Mouse (Mus musculus) midbrain, embryonic 16.5 days (tissue): ENCODE results near the gene Dusp14. TPM values are rescaled to one million over a fixed set of nuclear protein-coding genes. Genes with fewer than 3 reads are reported as not detected.

Experiments
- ATAC-seq: fragments of 200-750 bp; cut with Nextera tagmentation; 2 replicates; pipeline ENCODE4 v1.8.0; 2017; ENCODE audit warnings: moderate TSS enrichment
- H3K27ac ChIP-seq: fragments of 300-500 bp; sonication (generic); 2 replicates; pipeline ENCODE4 v1.5.1; 2014; ENCODE audit warnings: mild to moderate bottlenecking, low read length, mixed read lengths
- H3K27me3 ChIP-seq: fragments of 300-500 bp; sonication (generic); 2 replicates; pipeline ENCODE4 v1.6.1; 2014; ENCODE audit warnings: low read depth, low read length, mixed read lengths; ENCODE audit not compliant: control insufficient read depth, insufficient read depth
- H3K36me3 ChIP-seq: fragments of 300-500 bp; sonication (generic); 2 replicates; pipeline ENCODE4 v1.6.1; 2014; ENCODE audit warnings: mild to moderate bottlenecking, low read length, moderate library complexity, mixed read lengths; ENCODE audit not compliant: control insufficient read depth, insufficient read depth
- H3K4me1 ChIP-seq: fragments of 300-500 bp; sonication (generic); 2 replicates; pipeline ENCODE4 v1.6.1; 2014; ENCODE audit warnings: mild to moderate bottlenecking, low read length, mixed read lengths; ENCODE audit not compliant: control insufficient read depth, insufficient read depth
- H3K4me2 ChIP-seq: fragments of 300-500 bp; sonication (generic); 2 replicates; pipeline ENCODE4 v1.6.1; 2014; ENCODE audit warnings: mild to moderate bottlenecking, low read length, mixed read lengths
- H3K4me3 ChIP-seq: fragments of 300-500 bp; sonication (generic); 2 replicates; pipeline ENCODE4 v1.5.1; 2014; ENCODE audit warnings: low read depth, mild to moderate bottlenecking, low read length, moderate library complexity, mixed read lengths
- H3K9ac ChIP-seq: fragments of 300-500 bp; sonication (generic); 2 replicates; pipeline ENCODE4 v1.6.1; 2014; ENCODE audit warnings: low read depth, low read length, mixed read lengths
- H3K9me3 ChIP-seq: fragments of 300-500 bp; sonication (generic); replicated peaks from 2 replicates; pipeline ENCODE4 v1.6.1; 2014; ENCODE audit warnings: mild to moderate bottlenecking, low read length, mixed read lengths; ENCODE audit not compliant: control insufficient read depth, poor library complexity, severe bottlenecking
- WGBS: fragments of 180-500 bp; shearing (Covaris S2); extraction: QIAGEN DNeasy Blood & Tissue Kit; methylation state at CpG from one replicate; pipeline ENCODE4 v1.1.7; 2014; 5-methylcytosine and 5-hydroxymethylcytosine counted together
- polyA plus RNA-seq: library from polyadenylated mRNA; unstranded; fragments of >200 nt; fragmentation: Nextera tagmentation; extraction: Ambion mirVana; gene quantifications from 2 replicates; pipeline ENCODE4 v1.2.1, GENCODE M21; 2015

Gene Dusp14
- polyA plus RNA-seq = 11.0 and 11.8 TPM in 2 replicates

- peaks cover 12% of the 10 kb centered on the region; the same call in 1 of the 2 replicates for H3K4me1 ChIP-seq
- H3K9me3 ChIP-seq = no peaks in the 10 kb centered on the region
- H3K4me3 ChIP-seq = peak within 1 kb of the TSS; percentile 61
- H3K9ac ChIP-seq = peak within 1 kb of the TSS; percentile 66
- H3K4me2 ChIP-seq = peak within 1 kb of the TSS; percentile 86
- no peaks in the 10 kb centered on the region for H3K36me3 ChIP-seq
- 15% methylated on average over 11 of the region's 11 CpGs for WGBS
- no peak within 1 kb of the TSS for H3K27ac ChIP-seq
- H3K27me3 ChIP-seq = peaks cover 23% of the 10 kb centered on the region
- ATAC-seq = no peak
These were observed at the start of gene Dusp14 for GRCm38 (mm10) chr11:84069034-84069370. Gene Dusp14, minus strand, starts transcription at chr11:84069261.

DNA sequence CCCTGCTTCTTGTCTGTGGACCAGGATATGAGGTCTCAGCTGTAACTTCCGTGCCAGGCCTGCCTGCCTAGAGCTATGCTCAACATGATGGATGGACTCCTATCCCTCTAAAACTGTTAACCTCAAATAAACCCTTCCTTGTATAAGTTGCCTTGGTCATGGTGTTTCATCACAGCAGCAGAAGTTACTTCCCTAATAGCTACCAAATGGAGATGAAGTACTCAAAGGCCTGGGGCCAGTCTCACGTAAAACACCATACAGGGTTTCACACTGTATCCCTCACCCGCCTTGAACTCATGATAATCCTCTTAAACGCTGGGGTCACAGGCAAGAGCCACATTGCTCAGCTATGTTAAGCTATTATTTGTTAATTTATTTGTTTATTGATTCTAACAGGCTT, 48.4 kb upstream of the Dusp14 start:
- no peak for ATAC-seq
- no peak overlapping the region for H3K9ac ChIP-seq
- 0 out of 2 replicates have a peak, but pooled peaks cover 3% of the 10 kb centered on the region for H3K4me1 ChIP-seq
- H3K9me3 ChIP-seq = no peaks in the 10 kb centered on the region
- peaks cover 27% of the 10 kb centered on the region for H3K36me3 ChIP-seq
- no peak overlapping the region for H3K27ac ChIP-seq
- WGBS = 88% methylated on average over 4 of the region's 4 CpGs
- no peak overlapping the region for H3K4me3 ChIP-seq
- no peak overlapping the region for H3K4me2 ChIP-seq
- H3K27me3 ChIP-seq = no peaks in the 10 kb centered on the region

GRCm38 (mm10) chr11:84116221-84116620, 47.2 kb upstream of the Dusp14 start:
- Histone ChIP-seq H3K36me3 (peaks cover 23% of the 10 kb centered on the region), H3K27ac (no peak overlapping the region)
- no peak for ATAC-seq

DNA sequence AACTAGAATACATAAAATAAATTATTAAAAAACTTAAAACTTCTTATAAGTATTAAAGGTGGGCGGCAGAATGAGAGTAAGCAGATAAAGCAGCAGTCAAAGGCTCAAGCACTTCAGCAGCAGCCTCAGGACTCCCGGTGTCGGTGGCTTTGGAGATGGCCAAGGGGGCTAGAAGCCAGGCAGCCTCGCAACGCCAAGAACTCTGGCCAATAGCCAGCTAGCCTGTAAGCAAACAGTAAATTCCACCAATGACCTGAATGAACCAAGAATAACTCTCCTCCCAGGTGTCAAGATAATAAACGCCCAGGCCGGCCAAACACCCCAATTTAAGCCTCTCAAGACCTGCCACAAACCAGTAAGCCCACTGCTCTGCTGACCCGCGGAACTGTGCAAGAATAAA, 46.6 kb upstream of the Dusp14 start:
- no peak for ATAC-seq
- Histone ChIP-seq H3K4me1 (no peaks in the 10 kb centered on the region), H3K27me3 (no peaks in the 10 kb centered on the region), H3K36me3 (peaks cover 26% of the 10 kb centered on the region), H3K9me3 (no peaks in the 10 kb centered on the region), H3K9ac (no peak overlapping the region), H3K4me3 (no peak overlapping the region), H3K4me2 (no peak overlapping the region), H3K27ac (no peak overlapping the region)
- WGBS = 90% methylated on average over 9 of the region's 9 CpGs

More at GRCm38 (mm10) chr11:84116221-84116620, 47.2 kb upstream of the Dusp14 start:
- 62% methylated on average over 2 of the region's 2 CpGs for WGBS
- no peaks in the 10 kb centered on the region for H3K4me1 ChIP-seq
- H3K27me3 ChIP-seq = no peaks in the 10 kb centered on the region
- H3K9me3 ChIP-seq = no peaks in the 10 kb centered on the region
- H3K4me3 ChIP-seq = no peak overlapping the region
- H3K9ac ChIP-seq = no peak overlapping the region
- H3K4me2 ChIP-seq = no peak overlapping the region

GRCm38 (mm10) chr11:84113623-84114022, 44.6 kb upstream of the Dusp14 start:
- Histone ChIP-seq H3K27ac (no peak overlapping the region), H3K9me3 (no peaks in the 10 kb centered on the region), H3K4me1 (no peaks in the 10 kb centered on the region), H3K27me3 (no peaks in the 10 kb centered on the region), H3K9ac (no peak overlapping the region), H3K36me3 (peaks cover 29% of the 10 kb centered on the region), H3K4me2 (no peak overlapping the region), H3K4me3 (no peak overlapping the region)
- no peak for ATAC-seq
- 95% methylated on average over 5 of the region's 5 CpGs for WGBS

GRCm38 (mm10) chr11:84107137-84107536, 38.1 kb upstream of the Dusp14 start:
- Histone ChIP-seq H3K9me3 (no peaks in the 10 kb centered on the region), H3K9ac (no peak overlapping the region), H3K36me3 (peaks cover 39% of the 10 kb centered on the region), H3K27ac (no peak overlapping the region), H3K4me1 (no peaks in the 10 kb centered on the region), H3K4me3 (no peak overlapping the region), H3K27me3 (no peaks in the 10 kb centered on the region), H3K4me2 (no peak overlapping the region)
- 74% methylated on average over 2 of the region's 2 CpGs for WGBS
- ATAC-seq = no peak

GRCm38 (mm10) chr11:84104036-84104435, 35.0 kb upstream of the Dusp14 start:
- H3K9me3 ChIP-seq = no peaks in the 10 kb centered on the region
- no peak overlapping the region for H3K27ac ChIP-seq
- no peak overlapping the region for H3K4me2 ChIP-seq
- H3K27me3 ChIP-seq = no peaks in the 10 kb centered on the region
- WGBS = 95% methylated on average over 6 of the region's 6 CpGs
- no peak for ATAC-seq
- no peak overlapping the region for H3K9ac ChIP-seq
- no peaks in the 10 kb centered on the region for H3K4me1 ChIP-seq
- peaks cover 33% of the 10 kb centered on the region for H3K36me3 ChIP-seq
- no peak overlapping the region for H3K4me3 ChIP-seq

DNA sequence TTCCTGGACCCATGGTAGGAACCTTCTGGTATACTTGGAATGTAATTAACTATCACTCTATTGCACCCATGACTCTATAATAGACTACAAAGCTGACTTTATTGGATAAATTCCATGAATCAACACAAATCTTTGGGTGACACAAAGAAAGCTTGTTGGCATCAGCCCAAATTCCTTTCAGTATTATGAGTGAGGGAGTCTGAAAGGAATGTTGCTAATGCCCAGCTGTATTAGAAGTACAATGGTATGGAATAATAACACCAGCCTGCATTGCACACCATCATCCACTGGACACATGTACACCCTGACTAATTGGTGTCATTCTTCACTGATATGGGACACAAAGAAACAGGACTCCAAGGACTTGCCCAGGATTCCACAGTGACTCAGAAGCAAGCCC, 32.1 kb upstream of the Dusp14 start:
- no peak overlapping the region for H3K27ac ChIP-seq
- H3K9me3 ChIP-seq = no peaks in the 10 kb centered on the region
- no peaks in the 10 kb centered on the region for H3K27me3 ChIP-seq
- no peak overlapping the region for H3K4me3 ChIP-seq
- ATAC-seq = no peak
- H3K4me2 ChIP-seq = no peak overlapping the region
- no peak overlapping the region for H3K9ac ChIP-seq
- peaks cover 37% of the 10 kb centered on the region for H3K36me3 ChIP-seq
- no peaks in the 10 kb centered on the region for H3K4me1 ChIP-seq

GRCm38 (mm10) chr11:84097251-84097998, 28.4 kb upstream of the Dusp14 start:
- Histone ChIP-seq H3K4me1 (no peaks in the 10 kb centered on the region), H3K4me2 (no peak overlapping the region), H3K9ac (no peak overlapping the region), H3K36me3 (peaks cover 20% of the 10 kb centered on the region), H3K27me3 (no peaks in the 10 kb centered on the region), H3K27ac (no peak overlapping the region), H3K4me3 (no peak overlapping the region), H3K9me3 (no peaks in the 10 kb centered on the region)
- 75% methylated on average over 5 of the region's 5 CpGs for WGBS
- ATAC-seq = no peak
